ENCODE assay signal across 21 mouse cellular contexts in genomic region chr11:44754336-44754735, GRCm38 (mm10).
"Had no signal": no experiment of that assay in that cellular context is flagged by ENCODE, and none has a peak within 500 bp of the region (broad histone marks: within the 10 kb centered on the region; RNA-seq: fewer than 3 reads in every experiment).

No protein-coding gene starts in this region.

- H3K9me3 ChIP-seq: heart, embryonic 12.5 days; hindbrain, embryonic 13.5 days; hindbrain, embryonic 15.5 days; kidney, embryonic 15.5 days; limb, embryonic 13.5 days; limb, embryonic 15.5 days; liver, embryonic 12.5 days had no signal

- DNase-seq: gastrocnemius, postnatal 14 days; gastrocnemius, postnatal 36 days; heart, adult 18-20 months; heart, postnatal 10 days; kidney, adult 11 months; kidney, adult 2 months; kidney, adult 9 months; kidney, postnatal 25 days; kidney, postnatal 4 days had no signal

- H3K36me3 ChIP-seq: heart, embryonic 12.5 days; hindbrain, embryonic 13.5 days; hindbrain, embryonic 15.5 days; kidney, embryonic 15.5 days; limb, embryonic 13.5 days; limb, embryonic 15.5 days; liver, embryonic 12.5 days had no signal

- H3K27ac ChIP-seq: hindbrain, embryonic 13.5 days; hindbrain, embryonic 15.5 days; hindbrain, postnatal 0 days; kidney, embryonic 15.5 days; kidney, postnatal 0 days; layer of hippocampus, adult 2 months; left cerebral cortex, adult 2 months; limb, embryonic 13.5 days; limb, embryonic 15.5 days; liver, embryonic 12.5 days; liver, embryonic 14.5 days had no signal

- H3K4me1 ChIP-seq: heart, embryonic 12.5 days; hindbrain, embryonic 15.5 days; kidney, embryonic 15.5 days; limb, embryonic 15.5 days; liver, embryonic 12.5 days had no signal

- H3K9ac ChIP-seq: heart, embryonic 12.5 days; hindbrain, embryonic 13.5 days; hindbrain, embryonic 15.5 days; kidney, embryonic 15.5 days; limb, embryonic 13.5 days; limb, embryonic 15.5 days; liver, embryonic 12.5 days; liver, embryonic 14.5 days had no signal

- H3K4me3 ChIP-seq: heart, embryonic 12.5 days; hindbrain, embryonic 13.5 days; hindbrain, embryonic 15.5 days; kidney, embryonic 15.5 days; layer of hippocampus, adult 2 months; left cerebral cortex, adult 2 months; limb, embryonic 13.5 days; limb, embryonic 15.5 days; liver, embryonic 12.5 days had no signal

- H3K27me3 ChIP-seq: heart, embryonic 12.5 days; hindbrain, embryonic 13.5 days; hindbrain, embryonic 15.5 days; kidney, embryonic 15.5 days; limb, embryonic 13.5 days; limb, embryonic 15.5 days; liver, embryonic 12.5 days had no signal

- H3K4me2 ChIP-seq: heart, embryonic 12.5 days; hindbrain, embryonic 13.5 days; hindbrain, embryonic 15.5 days; kidney, embryonic 15.5 days; limb, embryonic 13.5 days; limb, embryonic 15.5 days; liver, embryonic 12.5 days had no signal
